31 mouse cellular contexts compared by ENCODE assay signal in genomic region chr16:92503105-92503504, GRCm38 (mm10). TPM values are rescaled to one million over a fixed set of nuclear protein-coding genes. Genes with fewer than 3 reads are reported as not detected.
"Had no signal": no experiment of that assay in that cellular context is flagged by ENCODE, and none has a peak within 500 bp of the region (broad histone marks: within the 10 kb centered on the region; RNA-seq: fewer than 3 reads in every experiment).

No protein-coding gene starts in this region.

- H3K9me3 ChIP-seq: embryonic facial prominence, embryonic 12.5 days; embryonic facial prominence, embryonic 13.5 days; embryonic facial prominence, embryonic 15.5 days; forebrain, embryonic 10.5 days; forebrain, embryonic 12.5 days; forebrain, embryonic 13.5 days; forebrain, embryonic 15.5 days; heart, embryonic 10.5 days; heart, embryonic 12.5 days had no signal

- ATAC-seq: forebrain, embryonic 13.5 days; forebrain, embryonic 14.5 days; forebrain, embryonic 15.5 days; forebrain, embryonic 16.5 days; forebrain, postnatal 0 days had no signal

- H3K27ac ChIP-seq: embryonic facial prominence, embryonic 12.5 days; embryonic facial prominence, embryonic 13.5 days; embryonic facial prominence, embryonic 15.5 days; forebrain, embryonic 10.5 days; forebrain, embryonic 12.5 days; forebrain, embryonic 13.5 days; forebrain, embryonic 15.5 days; gastrocnemius, adult 2 months; heart, adult 2 months; heart, embryonic 10.5 days had no signal

- DNase-seq: cerebellum, adult 8-10 months; cerebellum, adult 9-10 months; cerebellum, adult 9-11 months; cerebellum, postnatal 10 days; cerebellum, postnatal 14 days; cerebellum, postnatal 25 days; cerebellum, postnatal 36 days; forebrain, postnatal 0 days; gastrocnemius, adult 2 months; gastrocnemius, postnatal 10 days; gastrocnemius, postnatal 14 days; gastrocnemius, postnatal 25 days; gastrocnemius, postnatal 36 days; heart, adult 11 months; heart, adult 18-20 months; heart, adult 2 months had no signal

- H3K4me3 ChIP-seq: embryonic facial prominence, embryonic 12.5 days; embryonic facial prominence, embryonic 13.5 days; embryonic facial prominence, embryonic 15.5 days; erythroblast, embryonic 14.5 days; forebrain, embryonic 10.5 days; forebrain, embryonic 12.5 days; forebrain, embryonic 13.5 days; forebrain, embryonic 15.5 days; gastrocnemius, adult 2 months; heart, adult 2 months; heart, embryonic 10.5 days; heart, embryonic 12.5 days had no signal

- H3K4me2 ChIP-seq: embryonic facial prominence, embryonic 12.5 days; embryonic facial prominence, embryonic 13.5 days; embryonic facial prominence, embryonic 15.5 days; forebrain, embryonic 12.5 days; forebrain, embryonic 13.5 days; forebrain, embryonic 15.5 days; heart, embryonic 11.5 days; heart, embryonic 12.5 days had no signal

- H3K9ac ChIP-seq: embryonic facial prominence, embryonic 12.5 days; embryonic facial prominence, embryonic 13.5 days; embryonic facial prominence, embryonic 15.5 days; forebrain, embryonic 12.5 days; forebrain, embryonic 13.5 days; forebrain, embryonic 15.5 days; forebrain, postnatal 0 days; heart, embryonic 12.5 days had no signal

- H3K36me3 ChIP-seq: embryonic facial prominence, embryonic 12.5 days; embryonic facial prominence, embryonic 13.5 days; embryonic facial prominence, embryonic 15.5 days; forebrain, embryonic 10.5 days; forebrain, embryonic 12.5 days; forebrain, embryonic 15.5 days; heart, embryonic 10.5 days; heart, embryonic 12.5 days had no signal

RNA-seq across cellular contexts. Expression of gene Clic6, which starts 17.6 kb away (rescaled TPM):
- total RNA-seq: common myeloid progenitor, adult 5-6 weeks; gastrocnemius, adult 2 months; gastrocnemius, postnatal 25 days; granulocyte monocyte progenitor cell, adult 5-6 weeks had no signal
- polyA plus RNA-seq: erythroblast, embryonic 14.5 days had no signal
